Mouse (Mus musculus) liver, postnatal 0 days (tissue): ENCODE measurements at regions not wholly inside any gene's neighbourhood (a gene's known extent, or its start where the extent isn't known, plus 50 kb on each side); places are given as distances from the start of the nearest gene placed in this dataset.

Source experiments
- ATAC-seq: fragments of 200-750 bp; cut with Nextera tagmentation; 2 replicates; pipeline ENCODE4 v1.8.0; 2017; ENCODE audit warnings: mild to moderate bottlenecking, moderate library complexity
- DNase-seq: peaks from one replicate; pipeline ENCODE4 v3.0.0-alpha.2; 2016
- H3K27ac ChIP-seq: fragments of 300-500 bp; sonication (generic); 2 replicates; pipeline ENCODE4 v1.5.1; 2014; ENCODE audit warnings: antibody characterized with exemption, moderate library complexity, mild to moderate bottlenecking, low read depth
- H3K27me3 ChIP-seq: fragments of 300-500 bp; sonication (generic); 2 replicates; pipeline ENCODE4 v1.6.1; 2014; ENCODE audit warnings: low read length, control low read depth, mixed read lengths; ENCODE audit not compliant: insufficient read depth
- H3K36me3 ChIP-seq: fragments of 300-500 bp; sonication (generic); replicated peaks from 2 replicates; pipeline ENCODE4 v1.6.1; 2014; ENCODE audit warnings: mild to moderate bottlenecking, control low read depth, low read length, moderate library complexity, mixed read lengths; ENCODE audit not compliant: insufficient read depth
- H3K4me1 ChIP-seq: fragments of 300-500 bp; sonication (generic); 2 replicates; pipeline ENCODE4 v1.6.1; 2014; ENCODE audit warnings: antibody characterized with exemption, mild to moderate bottlenecking, control low read depth; ENCODE audit not compliant: insufficient read depth
- H3K4me2 ChIP-seq: fragments of 300-500 bp; sonication (generic); 2 replicates; pipeline ENCODE4 v1.6.1; 2014; ENCODE audit warnings: low read depth, mild to moderate bottlenecking, low read length, moderate library complexity, mixed read lengths
- H3K4me3 ChIP-seq: fragments of 300-500 bp; sonication (generic); 2 replicates; pipeline ENCODE4 v1.5.1; 2014; ENCODE audit warnings: low read depth, low read length
- H3K9ac ChIP-seq: fragments of 300-500 bp; sonication (generic); replicated peaks from 2 replicates; pipeline ENCODE4 v1.6.1; 2014; ENCODE audit warnings: mild to moderate bottlenecking, moderate library complexity
- H3K9me3 ChIP-seq: fragments of 300-500 bp; sonication (generic); 2 replicates; pipeline ENCODE4 v1.6.1; 2016; ENCODE audit warnings: mild to moderate bottlenecking, control low read depth, low read length, mixed read lengths
- CTCF ChIP-seq: sonication (generic); IDR thresholded peaks from 2 replicates; pipeline ENCODE4 v1.5.1; 2016; ENCODE audit warnings: antibody characterized with exemption, low read depth
- EP300 ChIP-seq: IDR thresholded peaks from 2 replicates; pipeline ENCODE4 v1.6.1; 2016; ENCODE audit warnings: antibody characterized with exemption, low read depth, mild to moderate bottlenecking
- whole genome bisulfite sequencing: fragments of 180-500 bp; shearing (Covaris S2); extraction: QIAGEN DNeasy Blood & Tissue Kit; methylation state at CpG from one replicate; pipeline ENCODE4 v1.1.7; 2014; ENCODE audit not compliant: insufficient replicate concordance; 5-methylcytosine and 5-hydroxymethylcytosine counted together

DNA sequence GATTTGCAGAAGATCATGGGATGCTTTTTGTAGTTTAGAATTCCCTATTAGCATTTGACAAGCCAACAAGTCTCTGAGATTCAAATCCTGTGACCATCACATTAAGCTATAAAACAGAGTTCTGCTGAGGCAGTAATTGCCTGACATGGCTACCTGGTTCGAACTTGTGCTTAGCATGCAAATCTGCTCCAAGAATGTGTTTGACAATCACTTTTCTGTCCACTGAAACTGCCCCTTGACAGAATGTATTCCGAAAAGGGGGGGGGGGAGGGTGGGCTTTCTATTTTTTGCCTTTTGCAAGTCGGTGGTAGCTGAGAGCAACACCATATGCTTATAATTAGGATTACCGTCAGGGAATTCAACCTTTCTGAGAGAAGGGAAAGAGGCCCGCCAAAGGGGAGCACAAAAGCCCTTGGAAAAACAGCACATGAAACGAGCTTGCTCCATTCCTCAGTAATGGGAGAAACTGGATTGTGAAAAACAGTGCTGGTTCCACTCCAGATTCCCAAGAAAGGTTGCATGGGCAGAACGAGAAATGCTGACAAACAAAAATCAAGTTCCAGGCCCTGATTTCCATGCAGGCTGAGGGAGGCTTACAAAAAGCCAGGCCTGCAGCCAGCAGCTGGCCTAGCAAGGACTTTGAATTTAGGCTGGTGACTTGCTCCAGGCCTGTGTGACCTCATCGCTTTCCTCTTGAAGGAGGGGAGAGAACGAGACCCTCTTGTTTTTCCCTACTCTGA is 176.1 kb upstream of the Ldb2 start:
- no peak overlapping the region for H3K27ac ChIP-seq
- TF ChIP-seq CTCF (no peak), EP300 (no peak)
- no peaks in the 10 kb centered on the region for H3K36me3 ChIP-seq
- DNase-seq = no peak
- no peaks in the 10 kb centered on the region for H3K9me3 ChIP-seq
- H3K4me2 ChIP-seq = no peak overlapping the region
- H3K27me3 ChIP-seq = no peaks in the 10 kb centered on the region
- H3K9ac ChIP-seq = no peak overlapping the region
- no peak overlapping the region for H3K4me3 ChIP-seq
- ATAC-seq = no peak
- H3K4me1 ChIP-seq = no peaks in the 10 kb centered on the region
- 69% methylated on average over 9 of the region's 9 CpGs for WGBS

DNA sequence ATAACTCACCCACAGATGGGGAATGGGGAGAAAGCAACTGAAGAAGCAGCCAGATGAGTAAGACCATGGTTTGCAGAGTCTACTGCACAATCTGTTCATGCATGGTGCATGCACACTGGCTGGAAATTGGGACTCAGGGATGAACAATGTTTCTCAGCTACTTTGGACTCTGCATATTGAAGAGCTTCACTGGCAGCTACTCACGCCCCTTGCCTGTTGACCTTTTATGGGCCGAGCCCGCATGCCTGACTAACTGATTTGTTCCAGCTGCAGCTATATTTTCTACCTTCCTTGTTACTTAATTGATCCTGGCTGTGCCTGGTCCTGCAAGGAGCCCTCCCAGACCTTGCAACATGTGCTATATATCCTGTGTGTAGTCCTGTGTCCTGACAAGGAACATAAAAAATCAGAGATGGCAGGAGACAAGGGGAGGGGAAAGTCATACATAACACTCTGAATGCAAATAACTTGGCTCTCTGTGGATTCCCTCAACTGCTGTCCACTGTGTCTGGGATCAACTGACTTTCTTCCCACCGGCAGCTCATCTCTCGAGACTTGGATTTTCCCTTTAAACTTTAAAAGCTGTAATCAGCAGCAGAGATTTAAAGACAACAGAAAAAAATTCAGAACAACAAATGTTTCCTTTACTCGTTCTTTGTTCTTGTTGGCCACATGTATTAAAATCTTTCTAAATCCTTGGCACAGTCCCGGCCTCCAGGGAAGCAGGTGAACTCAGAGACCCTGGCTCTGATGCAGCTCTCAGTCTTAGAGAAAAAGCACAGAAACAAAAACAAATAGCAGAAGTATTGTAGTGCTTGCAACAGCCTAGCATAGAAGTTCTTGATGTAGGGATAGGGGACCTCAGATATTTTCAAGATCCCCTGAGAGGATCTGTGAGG is 143.8 kb upstream of the Ldb2 start:
- H3K9me3 ChIP-seq = no peaks in the 10 kb centered on the region
- no peak for DNase-seq
- H3K27me3 ChIP-seq = no peaks in the 10 kb centered on the region
- H3K36me3 ChIP-seq = no peaks in the 10 kb centered on the region
- 70% methylated on average over 7 of the region's 7 CpGs for WGBS
- no peak overlapping the region for H3K9ac ChIP-seq
- no peak for ATAC-seq
- H3K4me2 ChIP-seq = no peak overlapping the region
- no peak overlapping the region for H3K4me3 ChIP-seq
- H3K4me1 ChIP-seq = no peaks in the 10 kb centered on the region
- no peak overlapping the region for H3K27ac ChIP-seq
- TF ChIP-seq EP300 (no peak), CTCF (no peak)

DNA sequence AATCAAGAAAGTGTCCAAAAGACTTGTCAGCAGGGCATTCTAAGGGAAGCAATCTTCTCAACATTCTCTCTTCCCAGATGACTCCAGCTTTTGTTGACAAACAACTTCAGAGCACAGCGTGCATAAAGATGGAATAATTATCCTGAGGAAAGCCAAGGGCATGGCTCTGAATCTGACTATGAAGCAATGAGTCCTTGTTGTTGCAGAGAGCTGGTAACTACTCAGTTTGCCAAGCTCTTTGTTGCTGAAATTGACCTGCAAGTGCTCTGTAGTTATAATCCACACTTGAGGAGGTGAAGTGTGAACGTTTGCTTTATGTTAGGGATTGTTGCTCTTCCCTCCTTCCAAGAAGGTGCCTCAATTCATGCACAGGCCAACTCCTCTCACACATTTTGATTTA is 143.1 kb upstream of the Ldb2 start:
- H3K36me3 ChIP-seq = no peaks in the 10 kb centered on the region
- WGBS = 50% methylated on average over 2 of the region's 2 CpGs
- no peak overlapping the region for H3K27ac ChIP-seq
- DNase-seq (no peak), ATAC-seq (no peak)
- no peak for TF ChIP-seq CTCF
- no peak for TF ChIP-seq EP300
- no peaks in the 10 kb centered on the region for H3K27me3 ChIP-seq
- H3K4me2 ChIP-seq = no peak overlapping the region
- no peaks in the 10 kb centered on the region for H3K9me3 ChIP-seq
- no peak overlapping the region for H3K9ac ChIP-seq
- H3K4me1 ChIP-seq = no peaks in the 10 kb centered on the region
- no peak overlapping the region for H3K4me3 ChIP-seq

DNA sequence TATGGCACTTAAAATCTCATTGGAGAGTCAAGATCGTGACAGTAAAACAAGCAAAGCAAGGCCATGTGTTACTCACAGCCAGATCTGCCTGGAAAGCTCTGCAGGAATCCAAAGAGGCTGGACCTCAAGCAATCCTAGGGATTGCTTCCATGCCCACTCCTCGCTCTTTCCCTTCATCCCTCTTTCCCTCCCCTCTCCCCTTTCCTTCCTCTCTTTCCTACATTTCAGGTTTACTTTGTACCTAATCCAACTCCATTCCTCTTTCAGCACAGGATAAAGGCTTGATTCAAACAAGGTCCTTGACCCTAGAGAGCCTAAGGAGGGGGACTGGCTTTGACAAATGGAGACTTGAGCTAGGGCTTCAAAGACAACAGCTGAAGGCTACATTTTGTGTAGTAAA is 126.0 kb upstream of the Ldb2 start:
- Histone ChIP-seq H3K4me1 (no peaks in the 10 kb centered on the region), H3K9me3 (no peaks in the 10 kb centered on the region), H3K4me2 (no peak overlapping the region), H3K9ac (no peak overlapping the region), H3K27me3 (no peaks in the 10 kb centered on the region), H3K4me3 (no peak overlapping the region), H3K36me3 (no peaks in the 10 kb centered on the region), H3K27ac (no peak overlapping the region)
- DNase-seq (no peak), ATAC-seq (no peak)
- WGBS = 33% methylated on average over 2 of the region's 2 CpGs
- TF ChIP-seq EP300 = no peak

DNA sequence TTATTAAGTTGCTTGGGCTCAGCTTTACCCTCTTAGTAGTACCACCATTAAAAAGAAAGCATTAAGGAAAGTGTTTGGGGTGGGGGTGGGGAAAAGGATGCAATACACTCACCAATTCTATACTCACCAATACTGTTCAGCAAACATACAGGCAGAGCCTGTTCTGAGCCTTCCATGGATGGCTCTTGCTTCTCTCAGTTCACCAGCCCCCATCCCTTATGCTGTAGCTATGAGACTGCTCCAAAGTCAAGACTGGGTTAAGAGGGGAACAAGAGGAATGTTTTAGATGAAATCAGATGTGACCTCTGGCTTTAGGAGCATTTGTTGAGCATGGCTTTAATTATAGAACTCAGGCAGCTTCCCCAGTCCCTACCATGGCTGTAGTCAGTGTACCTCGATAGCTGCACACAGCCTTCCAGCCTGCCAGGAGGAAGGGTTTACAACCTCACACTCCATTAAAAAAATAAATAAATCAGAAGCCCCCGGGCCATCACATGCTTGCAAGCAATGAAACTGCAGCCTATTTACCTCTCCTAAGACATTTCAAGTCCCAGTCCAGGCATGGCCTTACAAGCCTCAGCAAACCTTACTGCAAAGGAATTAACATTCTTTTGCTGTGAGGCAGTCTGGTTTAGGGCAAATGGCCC is 122.8 kb upstream of the Ldb2 start:
- Histone ChIP-seq H3K4me2 (no peak overlapping the region), H3K9ac (no peak overlapping the region), H3K36me3 (no peaks in the 10 kb centered on the region), H3K4me1 (no peaks in the 10 kb centered on the region), H3K27me3 (no peaks in the 10 kb centered on the region), H3K27ac (no peak overlapping the region), H3K4me3 (no peak overlapping the region), H3K9me3 (no peaks in the 10 kb centered on the region)
- DNase-seq (no peak), ATAC-seq (no peak)
- TF ChIP-seq CTCF (no peak), EP300 (no peak)
- WGBS = 55% methylated on average over 2 of the region's 2 CpGs

DNA sequence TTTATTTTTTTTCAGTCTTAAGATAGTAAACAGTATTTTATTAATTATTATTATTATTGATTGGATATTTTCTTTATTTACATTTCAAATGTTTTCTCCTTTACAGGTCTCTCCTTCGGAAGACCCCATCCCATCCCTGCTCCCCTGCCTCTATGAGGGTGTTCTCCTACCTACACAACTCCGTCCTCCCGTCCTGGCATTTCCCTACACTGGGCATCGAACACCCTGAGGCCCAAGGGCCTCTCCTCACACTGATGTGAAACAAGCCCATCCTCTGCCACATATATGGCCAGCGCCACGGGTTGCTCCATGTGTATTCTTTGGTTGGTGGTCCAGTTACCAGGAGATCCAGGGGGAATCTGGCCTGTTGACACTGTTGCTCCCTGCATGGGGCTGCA is 118.3 kb upstream of the Ldb2 start:
- no peak overlapping the region for H3K9ac ChIP-seq
- no peak overlapping the region for H3K4me2 ChIP-seq
- H3K27ac ChIP-seq = no peak overlapping the region
- WGBS = 81% methylated on average over 6 of the region's 6 CpGs
- H3K4me3 ChIP-seq = no peak overlapping the region
- H3K4me1 ChIP-seq = no peaks in the 10 kb centered on the region
- no peaks in the 10 kb centered on the region for H3K27me3 ChIP-seq
- no peak for TF ChIP-seq EP300
- TF ChIP-seq CTCF = no peak
- DNase-seq (no peak), ATAC-seq (no peak)
- H3K36me3 ChIP-seq = no peaks in the 10 kb centered on the region
- no peaks in the 10 kb centered on the region for H3K9me3 ChIP-seq
